Mouse (Mus musculus) intestine, embryonic 15.5 days (tissue): ENCODE results near the gene Ghr. TPM values are rescaled to one million over a fixed set of nuclear protein-coding genes. Genes with fewer than 3 reads are reported as not detected.
A peak's percentile ranks its signal among the peaks of the same experiment; 100 is the strongest.

Source experiments
- ATAC-seq: fragments of 200-750 bp; cut with Nextera tagmentation; 2 replicates; pipeline ENCODE4 v1.8.0; 2017; ENCODE audit warnings: moderate TSS enrichment, moderate library complexity
- H3K27ac ChIP-seq: fragments of 300-500 bp; sonication (generic); 2 replicates; pipeline ENCODE4 v1.5.1; 2015; ENCODE audit warnings: mild to moderate bottlenecking, inconsistent platforms
- H3K27me3 ChIP-seq: fragments of 300-500 bp; sonication (generic); replicated peaks from 2 replicates; pipeline ENCODE4 v1.6.1; 2015; ENCODE audit warnings: inconsistent platforms
- H3K36me3 ChIP-seq: fragments of 300-500 bp; sonication (generic); 2 replicates; pipeline ENCODE4 v1.6.1; 2015; ENCODE audit warnings: inconsistent platforms
- H3K4me1 ChIP-seq: fragments of 300-500 bp; sonication (generic); replicated peaks from 2 replicates; pipeline ENCODE4 v1.6.1; 2015; ENCODE audit warnings: inconsistent platforms
- H3K4me2 ChIP-seq: fragments of 300-500 bp; sonication (generic); replicated peaks from 2 replicates; pipeline ENCODE4 v1.6.1; 2015; ENCODE audit warnings: mild to moderate bottlenecking, inconsistent platforms
- H3K4me3 ChIP-seq: fragments of 300-500 bp; sonication (generic); replicated peaks from 2 replicates; pipeline ENCODE4 v1.5.1; 2015; ENCODE audit warnings: inconsistent platforms
- H3K9ac ChIP-seq: fragments of 300-500 bp; sonication (generic); 2 replicates; pipeline ENCODE4 v1.6.1; 2015; ENCODE audit warnings: inconsistent platforms
- H3K9me3 ChIP-seq: fragments of 300-500 bp; sonication (generic); 2 replicates; pipeline ENCODE4 v1.6.1; 2016; ENCODE audit warnings: inconsistent platforms
- WGBS: fragments of 180-500 bp; shearing (Covaris S2); methylation state at CpG from one replicate; pipeline ENCODE4 v1.1.7; 2015; 5-methylcytosine and 5-hydroxymethylcytosine counted together
- polyA plus RNA-seq: library from polyadenylated mRNA; unstranded; fragments of >200 nt; fragmentation: Nextera tagmentation; extraction: Ambion mirVana; gene quantifications from 2 replicates; pipeline ENCODE4 v1.2.1, GENCODE M21; 2015

The Ghr gene
- polyA plus RNA-seq, 1 experiment from 2014 or later: 111 TPM

DNA sequence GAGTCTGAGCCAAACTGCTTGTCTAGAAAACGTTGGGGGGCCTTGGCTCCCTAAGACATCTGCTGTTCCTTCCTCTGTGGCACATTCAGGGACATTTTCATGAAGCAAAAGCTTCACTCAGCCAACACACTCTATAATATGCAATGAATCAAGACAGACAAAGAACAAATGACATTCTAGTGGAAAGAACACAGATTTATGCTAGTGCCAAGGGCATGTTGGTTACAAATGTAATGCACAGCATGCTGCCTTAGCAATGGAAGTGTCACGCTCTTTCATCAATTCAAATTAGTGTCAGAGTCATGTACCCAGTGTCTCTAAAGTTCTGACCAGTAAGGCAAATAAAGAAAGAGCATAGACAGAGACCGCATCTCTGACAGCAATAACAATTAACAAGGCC is 187.6 kb downstream of the Ghr start:
- 0 out of 2 replicates have a peak, but pooled peaks cover 2% of the 10 kb centered on the region for H3K4me1 ChIP-seq
- H3K27ac ChIP-seq: no peak overlapping the region
- 81% methylated on average over 3 of the region's 3 CpGs for whole genome bisulfite sequencing
- no peak for ATAC-seq
- H3K27me3 ChIP-seq: no peaks in the 10 kb centered on the region
- H3K9ac ChIP-seq: no peak overlapping the region
- no peaks in the 10 kb centered on the region for H3K36me3 ChIP-seq
- H3K4me2 ChIP-seq: no peak overlapping the region
- H3K9me3 ChIP-seq: no peaks in the 10 kb centered on the region
- H3K4me3 ChIP-seq: no peak overlapping the region

DNA sequence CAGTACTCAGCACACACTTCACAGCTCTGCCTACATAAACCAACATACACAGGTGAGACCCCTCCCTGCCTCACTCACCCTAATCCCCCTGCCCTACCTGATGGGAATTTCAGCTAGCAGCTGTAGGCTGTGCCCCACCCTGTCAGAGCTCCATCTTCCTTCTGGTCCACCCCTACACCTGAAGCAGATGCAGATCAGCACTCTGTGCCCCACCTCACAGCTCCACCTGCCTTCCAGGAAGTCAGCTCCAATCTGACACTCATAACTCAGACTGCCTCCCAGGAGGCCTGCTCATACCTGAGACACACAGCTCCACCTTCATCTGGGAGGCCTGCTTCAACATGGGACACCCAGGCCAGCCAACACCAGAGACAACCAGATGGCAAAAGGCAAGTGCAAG is 192.6 kb downstream of the Ghr start:
- Histone ChIP-seq H3K4me3 (no peak overlapping the region), H3K36me3 (no peaks in the 10 kb centered on the region), H3K9ac (no peak overlapping the region), H3K27me3 (no peaks in the 10 kb centered on the region), H3K4me1 (0 out of 2 replicates have a peak, but pooled peaks cover 2% of the 10 kb centered on the region), H3K9me3 (no peaks in the 10 kb centered on the region), H3K4me2 (no peak overlapping the region), H3K27ac (no peak overlapping the region)
- ATAC-seq: peak; percentile 58

- H3K4me3 ChIP-seq: no peak overlapping the region
- H3K36me3 ChIP-seq: no peaks in the 10 kb centered on the region
- no peak for ATAC-seq
- H3K4me1 ChIP-seq: 0 out of 2 replicates have a peak, but pooled peaks cover 2% of the 10 kb centered on the region
- peak overlapping the region; percentile 20; the same call in 1 of the 2 replicates for H3K27ac ChIP-seq
- H3K9me3 ChIP-seq: no peaks in the 10 kb centered on the region
- no peaks in the 10 kb centered on the region for H3K27me3 ChIP-seq
- H3K9ac ChIP-seq: no peak overlapping the region
- H3K4me2 ChIP-seq: no peak overlapping the region
Observed at GRCm38 (mm10) chr15:3389011-3389410, 194.3 kb downstream of the Ghr start.

GRCm38 (mm10) chr15:3388485-3388884 is 194.8 kb downstream of the Ghr start:
- no peak overlapping the region for H3K27ac ChIP-seq
- no peak for ATAC-seq
- WGBS: 48% methylated on average over 2 of the region's 2 CpGs

GRCm38 (mm10) chr15:3383788-3384187 is 199.5 kb downstream of the Ghr start:
- ATAC-seq: no peak
- Histone ChIP-seq H3K4me3 (no peak overlapping the region), H3K9me3 (no peaks in the 10 kb centered on the region), H3K27ac (no peak overlapping the region), H3K27me3 (no peaks in the 10 kb centered on the region), H3K4me1 (no peaks in the 10 kb centered on the region), H3K4me2 (no peak overlapping the region), H3K36me3 (no peaks in the 10 kb centered on the region), H3K9ac (no peak overlapping the region)
- 15% methylated on average over 2 of the region's 2 CpGs for WGBS

More at GRCm38 (mm10) chr15:3388485-3388884, 194.8 kb downstream of the Ghr start:
- no peak overlapping the region for H3K4me2 ChIP-seq
- H3K4me3 ChIP-seq: no peak overlapping the region
- no peak overlapping the region for H3K9ac ChIP-seq
- no peaks in the 10 kb centered on the region for H3K27me3 ChIP-seq
- no peaks in the 10 kb centered on the region for H3K9me3 ChIP-seq
- 0 out of 2 replicates have a peak, but pooled peaks cover 2% of the 10 kb centered on the region for H3K4me1 ChIP-seq
- no peaks in the 10 kb centered on the region for H3K36me3 ChIP-seq

GRCm38 (mm10) chr15:3381413-3381812 is 201.9 kb downstream of the Ghr start:
- no peaks in the 10 kb centered on the region for H3K36me3 ChIP-seq
- 30% methylated on average over 6 of the region's 6 CpGs for WGBS
- ATAC-seq: no peak

GRCm38 (mm10) chr15:3368261-3368832 is 214.9 kb downstream of the Ghr start:
- H3K9ac ChIP-seq: no peak overlapping the region
- H3K4me2 ChIP-seq: no peak overlapping the region
- H3K36me3 ChIP-seq: no peaks in the 10 kb centered on the region
- H3K27ac ChIP-seq: no peak overlapping the region
- H3K9me3 ChIP-seq: no peaks in the 10 kb centered on the region; the same call in 1 of the 2 replicates
- H3K4me1 ChIP-seq: no peaks in the 10 kb centered on the region
- H3K4me3 ChIP-seq: no peak overlapping the region
- ATAC-seq: no peak
- no peaks in the 10 kb centered on the region for H3K27me3 ChIP-seq
- WGBS: 92% methylated on average over 2 of the region's 2 CpGs

More at GRCm38 (mm10) chr15:3381413-3381812, 201.9 kb downstream of the Ghr start:
- H3K9me3 ChIP-seq: no peaks in the 10 kb centered on the region
- no peak overlapping the region for H3K9ac ChIP-seq
- H3K4me3 ChIP-seq: no peak overlapping the region
- no peak overlapping the region for H3K27ac ChIP-seq
- no peaks in the 10 kb centered on the region for H3K4me1 ChIP-seq
- no peaks in the 10 kb centered on the region for H3K27me3 ChIP-seq
- H3K4me2 ChIP-seq: no peak overlapping the region

GRCm38 (mm10) chr15:3356073-3356766 is 227.1 kb downstream of the Ghr start:
- Histone ChIP-seq H3K27me3 (no peaks in the 10 kb centered on the region), H3K9ac (no peak overlapping the region), H3K27ac (no peak overlapping the region), H3K9me3 (no peaks in the 10 kb centered on the region), H3K36me3 (no peaks in the 10 kb centered on the region), H3K4me1 (no peaks in the 10 kb centered on the region), H3K4me3 (no peak overlapping the region), H3K4me2 (peak overlapping the region; percentile 35; the same call in 1 of the 2 replicates)
- 0 out of 2 replicates have a peak, but pooled peaks have one; percentile 43 for ATAC-seq
- 58% methylated on average over 4 of the region's 4 CpGs for WGBS

DNA sequence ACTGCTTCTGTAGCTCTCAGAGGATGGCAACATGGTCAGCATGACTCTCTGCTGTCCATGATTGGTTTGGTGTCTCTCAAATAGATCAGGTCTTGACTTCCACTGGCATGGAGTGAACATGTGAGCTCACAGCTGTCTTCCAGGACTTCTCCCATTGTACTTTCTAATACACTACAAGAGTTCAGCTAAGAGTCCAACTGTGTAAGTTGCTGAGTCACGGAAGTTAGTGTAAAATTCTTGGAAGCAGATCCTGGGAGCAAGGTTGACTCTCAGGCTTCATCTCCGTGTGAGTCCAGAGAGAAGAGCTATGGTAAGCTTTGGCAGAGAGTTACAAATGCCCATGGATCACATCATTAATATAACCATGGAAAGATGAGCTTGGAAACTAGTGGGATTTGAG is 229.6 kb downstream of the Ghr start:
- 84% methylated on average over 2 of the region's 2 CpGs for WGBS
- H3K4me1 ChIP-seq: no peaks in the 10 kb centered on the region
- H3K9ac ChIP-seq: no peak overlapping the region
- no peak overlapping the region for H3K4me2 ChIP-seq
- H3K36me3 ChIP-seq: no peaks in the 10 kb centered on the region
- H3K27me3 ChIP-seq: no peaks in the 10 kb centered on the region
- H3K27ac ChIP-seq: no peak overlapping the region
- ATAC-seq: no peak
- no peak overlapping the region for H3K4me3 ChIP-seq
- H3K9me3 ChIP-seq: no peaks in the 10 kb centered on the region

DNA sequence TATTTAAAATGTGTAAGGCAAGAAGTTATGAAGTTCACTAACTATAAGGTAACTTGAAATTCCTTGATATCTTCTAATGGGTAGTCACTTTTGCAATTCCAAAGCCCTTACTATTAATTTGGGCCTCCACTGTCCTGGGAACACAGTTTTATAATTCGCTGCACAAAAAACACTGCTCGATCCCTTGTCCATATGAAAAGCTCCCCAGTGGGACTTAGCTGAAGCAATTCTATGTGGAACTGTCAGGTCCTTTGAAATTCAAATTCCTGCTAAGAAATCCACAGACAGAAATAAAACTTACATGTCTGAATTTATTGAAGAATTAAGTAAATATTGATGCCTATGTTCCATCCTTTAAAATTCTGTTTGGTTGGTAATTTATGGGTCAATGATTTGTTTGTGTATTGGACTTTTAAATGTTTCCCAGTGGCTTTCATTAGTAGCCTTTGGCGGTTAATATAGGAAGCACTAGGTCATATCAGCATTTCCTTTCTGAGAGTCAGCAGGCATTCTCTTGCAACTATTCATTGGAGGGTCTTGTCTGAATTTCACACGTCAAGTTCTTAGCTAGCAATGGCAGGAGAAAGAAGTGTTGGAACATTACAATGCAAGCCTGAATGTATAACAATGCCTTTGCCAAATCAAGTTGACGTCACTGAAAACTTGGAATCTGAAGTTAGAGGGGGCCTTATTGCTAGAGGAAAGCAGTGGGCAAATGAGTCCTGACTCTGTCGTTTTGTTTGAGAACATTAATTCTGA is 233.8 kb downstream of the Ghr start:
- Histone ChIP-seq H3K9ac (no peak overlapping the region), H3K27me3 (no peaks in the 10 kb centered on the region), H3K9me3 (no peaks in the 10 kb centered on the region), H3K4me3 (no peak overlapping the region), H3K27ac (no peak overlapping the region), H3K36me3 (0 out of 2 replicates have a peak, but pooled peaks cover 3% of the 10 kb centered on the region), H3K4me1 (no peaks in the 10 kb centered on the region), H3K4me2 (no peak overlapping the region)
- no peak for ATAC-seq
- 76% methylated on average over 6 of the region's 6 CpGs for WGBS

- H3K36me3 ChIP-seq: 0 out of 2 replicates have a peak, but pooled peaks cover 3% of the 10 kb centered on the region
- ATAC-seq: no peak
- WGBS: 52% methylated on average over 3 of the region's 3 CpGs
- H3K9ac ChIP-seq: no peak overlapping the region
- no peaks in the 10 kb centered on the region for H3K4me1 ChIP-seq
- H3K27ac ChIP-seq: no peak overlapping the region
- H3K4me2 ChIP-seq: no peak overlapping the region
- no peaks in the 10 kb centered on the region for H3K9me3 ChIP-seq
- H3K27me3 ChIP-seq: no peaks in the 10 kb centered on the region
- H3K4me3 ChIP-seq: no peak overlapping the region
Observed at GRCm38 (mm10) chr15:3346682-3347081, 236.6 kb downstream of the Ghr start.

- H3K27me3 ChIP-seq: no peaks in the 10 kb centered on the region
- H3K9me3 ChIP-seq: no peaks in the 10 kb centered on the region
- H3K4me1 ChIP-seq: no peaks in the 10 kb centered on the region
- no peak overlapping the region for H3K4me3 ChIP-seq
- no peak overlapping the region for H3K4me2 ChIP-seq
- no peak for ATAC-seq
- peaks cover 11% of the 10 kb centered on the region; the same call in 1 of the 2 replicates for H3K36me3 ChIP-seq
- H3K9ac ChIP-seq: no peak overlapping the region
- 92% methylated on average over 4 of the region's 4 CpGs for WGBS
- H3K27ac ChIP-seq: no peak overlapping the region
Observed at GRCm38 (mm10) chr15:3344555-3344954, 238.7 kb downstream of the Ghr start.
